Mouse (Mus musculus) myocyte (in vitro differentiated cells): ENCODE data around the gene Cic. TPM values are rescaled to one million over a fixed set of nuclear protein-coding genes. Genes with fewer than 3 reads are reported as not detected.

Experiments
- H3K27me3 ChIP-seq: one replicate; pipeline ENCODE4 v1.6.1; 2011; ENCODE audit not compliant: control insufficient read depth, insufficient read depth, insufficient read length
- H3K36me3 ChIP-seq: one replicate; pipeline ENCODE4 v1.6.1; 2011; ENCODE audit not compliant: control insufficient read depth, insufficient read depth
- H3K4me2 ChIP-seq: one replicate; pipeline ENCODE4 v1.6.1; 2011; ENCODE audit warnings: low read depth, control low read depth
- H3K4me3 ChIP-seq: one replicate; pipeline ENCODE4 v1.5.1; 2011; ENCODE audit warnings: mild to moderate bottlenecking, control low read depth, moderate library complexity
- H3K79me2 ChIP-seq: one replicate; pipeline ENCODE4 v1.6.1; 2011; ENCODE audit not compliant: control insufficient read depth, insufficient read depth
- H3ac ChIP-seq: one replicate; pipeline ENCODE4 v1.6.1; 2011; ENCODE audit not compliant: control insufficient read depth, insufficient read length
- CEBPB ChIP-seq: IDR thresholded peaks from 2 replicates; pipeline ENCODE4 v1.6.1; 2011; ENCODE audit warnings: mild to moderate bottlenecking, moderate library complexity; ENCODE audit not compliant: poor library complexity, insufficient read depth, severe bottlenecking
- E2F4 ChIP-seq: IDR thresholded peaks from one replicate; pipeline ENCODE4 v1.6.1; 2011; ENCODE audit warnings: mild to moderate bottlenecking, control low read depth, moderate library complexity; ENCODE audit not compliant: insufficient read depth
- MAX ChIP-seq: IDR thresholded peaks from one replicate; pipeline ENCODE4 v1.6.1; 2011; ENCODE audit warnings: low read depth, mild to moderate bottlenecking, control low read depth
- MYOD1 ChIP-seq, 3 experiments: IDR thresholded peaks; one replicate each; pipeline ENCODE4 v1.6.1; 2011; ENCODE audit warnings: control low read depth in 2 of 3, low read depth in 2 of 3, mild to moderate bottlenecking in 2 of 3, moderate library complexity in 1 of 3; ENCODE audit not compliant: insufficient read length in 2 of 3, control insufficient read depth in 1 of 3
- MYOG ChIP-seq, 3 experiments: IDR thresholded peaks; one replicate each; pipeline ENCODE4 v1.6.1; 2011; ENCODE audit warnings: control low read depth in 2 of 3, low read depth in 2 of 3, mild to moderate bottlenecking in 2 of 3; ENCODE audit not compliant: insufficient read length in 2 of 3, control insufficient read depth in 1 of 3, insufficient read depth in 1 of 3
- POLR2A ChIP-seq: IDR thresholded peaks from one replicate; pipeline ENCODE4 v1.6.1; 2011; ENCODE audit warnings: low read depth, mild to moderate bottlenecking, control low read depth, moderate library complexity; ENCODE audit not compliant: insufficient read length
- POLR2AphosphoS2 ChIP-seq: IDR thresholded peaks from one replicate; pipeline ENCODE4 v1.6.1; 2011; ENCODE audit warnings: low read depth, control low read depth; ENCODE audit not compliant: insufficient read length
- REST ChIP-seq: IDR thresholded peaks from one replicate; pipeline ENCODE4 v1.6.1; 2011; ENCODE audit warnings: mild to moderate bottlenecking, control low read depth, moderate library complexity; ENCODE audit not compliant: insufficient read depth, insufficient read length
- SRF ChIP-seq: IDR thresholded peaks from one replicate; pipeline ENCODE4 v1.6.1; 2011; ENCODE audit warnings: low read depth; ENCODE audit not compliant: control insufficient read depth, insufficient read length
- TCF12 ChIP-seq: IDR thresholded peaks from one replicate; pipeline ENCODE4 v1.6.1; 2011; ENCODE audit warnings: mild to moderate bottlenecking, control low read depth; ENCODE audit not compliant: poor library complexity, insufficient read depth, severe bottlenecking
- TCF3 ChIP-seq: IDR thresholded peaks from one replicate; pipeline ENCODE4 v1.6.1; 2011; ENCODE audit warnings: low read depth, control low read depth; ENCODE audit not compliant: insufficient read length
- USF1 ChIP-seq: IDR thresholded peaks from one replicate; pipeline ENCODE4 v1.6.1; 2011; ENCODE audit warnings: low read depth, mild to moderate bottlenecking, control low read depth, moderate library complexity
- polyA plus RNA-seq: library from polyadenylated mRNA; unstranded; fragments of >200 nt; fragmentation: generic; extraction: Trizol; gene quantifications from one replicate; pipeline ENCODE4 v1.2.1, GENCODE M21; 2012; ENCODE audit warnings: missing spikeins

Gene Cic
- polyA plus RNA-seq, 1 experiment: 65.8 TPM

DNA sequence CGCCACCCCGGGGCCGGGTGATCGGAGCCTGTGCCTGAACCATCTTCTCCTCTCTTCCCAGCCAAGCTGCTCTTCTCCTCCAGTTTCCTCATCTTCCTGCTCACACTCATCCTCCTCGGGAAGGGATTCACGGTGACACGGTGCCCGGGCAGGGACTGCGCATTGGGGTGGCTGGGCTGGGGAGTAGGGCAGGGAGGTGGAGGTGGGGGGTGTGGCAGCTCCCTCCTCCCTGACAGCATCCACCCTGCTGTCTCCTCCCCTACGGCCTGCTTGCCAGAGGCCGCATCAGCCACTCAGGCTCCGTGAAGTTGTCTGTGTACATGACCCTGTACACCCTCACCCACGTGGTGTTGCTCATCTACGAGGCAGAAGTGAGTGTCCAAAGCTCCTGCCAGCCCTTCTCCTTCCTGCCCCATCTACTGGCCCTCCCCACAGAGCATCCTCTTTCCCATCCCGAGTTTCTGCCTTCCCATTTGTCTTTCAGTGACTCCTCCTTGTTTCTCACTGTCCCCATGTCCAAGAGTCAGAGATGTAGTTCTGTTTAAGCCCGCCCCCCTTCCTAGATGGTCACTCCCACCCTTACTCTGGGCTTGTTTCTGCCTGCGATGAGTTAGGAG lies 41.3 kb downstream of the Cic start:
- Histone ChIP-seq H3K27me3 (peaks cover 70% of the 10 kb centered on the region), H3K4me2 (no peak overlapping the region), H3K36me3 (no peaks in the 10 kb centered on the region), H3K4me3 (no peak overlapping the region), H3ac (no peak overlapping the region), H3K79me2 (no peaks in the 10 kb centered on the region)
- TF ChIP-seq E2F4 (no peak), TCF12 (no peak), REST (no peak), SRF (no peak)

DNA sequence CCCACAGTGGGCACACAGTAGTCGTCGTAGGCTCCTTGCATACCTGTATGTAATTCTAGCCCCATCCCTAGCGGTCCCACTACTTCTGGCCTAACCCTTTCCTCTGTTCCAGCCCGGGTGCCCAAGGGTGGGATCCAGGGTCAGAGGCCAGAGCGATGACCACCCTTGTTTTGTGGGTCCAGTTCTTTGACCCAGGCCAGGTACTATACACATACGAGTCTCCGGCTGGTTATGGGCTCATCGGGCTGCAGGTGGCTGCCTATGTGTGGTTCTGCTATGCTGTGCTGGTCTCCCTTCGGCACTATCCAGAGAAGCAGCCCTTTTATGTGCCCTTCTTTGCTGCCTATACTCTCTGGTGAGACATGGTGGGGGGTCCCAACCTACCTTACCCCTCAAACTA lies 41.9 kb downstream of the Cic start:
- TF ChIP-seq SRF (no peak), MYOG (IDR thresholded peaks at IDR 0.05; ENCODE audit: control insufficient read depth in 1 of 3, insufficient read depth in 1 of 3, insufficient read length in 2 of 3, low read depth in 2 of 3) (no peak), REST (no peak), MYOD1 (IDR thresholded peaks at IDR 0.05; ENCODE audit: control insufficient read depth in 1 of 3, insufficient read length in 2 of 3, low read depth in 2 of 3) (no peak), POLR2A (no peak), TCF12 (no peak), E2F4 (no peak), CEBPB (no peak), USF1 (no peak), POLR2AphosphoS2 (no peak), MAX (no peak), TCF3 (no peak)
- Histone ChIP-seq H3K36me3 (no peaks in the 10 kb centered on the region), H3K79me2 (no peaks in the 10 kb centered on the region), H3K4me2 (no peak overlapping the region), H3K27me3 (peaks cover 72% of the 10 kb centered on the region), H3K4me3 (no peak overlapping the region), H3ac (no peak overlapping the region)

DNA sequence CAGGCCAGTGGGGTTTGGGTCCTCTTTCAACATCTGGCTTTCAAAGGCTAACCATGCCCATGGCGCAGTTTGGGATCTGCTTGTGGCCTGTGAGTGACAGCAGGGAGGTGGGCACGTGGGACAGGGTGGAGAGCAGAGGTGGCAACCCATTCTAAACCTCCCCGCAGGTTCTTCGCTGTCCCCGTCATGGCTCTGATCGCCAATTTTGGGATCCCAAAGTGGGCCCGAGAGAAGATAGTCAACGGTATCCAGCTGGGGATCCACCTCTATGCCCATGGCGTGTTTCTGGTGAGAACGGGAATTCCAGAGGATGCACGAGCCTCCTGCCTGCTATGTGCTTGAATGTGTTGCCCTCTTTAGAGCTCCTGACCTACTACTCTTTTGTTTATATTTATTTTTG lies 43.7 kb downstream of the Cic start:
- Histone ChIP-seq H3K4me3 (no peak overlapping the region), H3ac (no peak overlapping the region), H3K4me2 (no peak overlapping the region), H3K27me3 (peaks cover 76% of the 10 kb centered on the region), H3K36me3 (no peaks in the 10 kb centered on the region), H3K79me2 (no peaks in the 10 kb centered on the region)
- TF ChIP-seq REST (no peak), E2F4 (no peak), POLR2AphosphoS2 (no peak), MYOG (IDR thresholded peaks at IDR 0.05; ENCODE audit: control insufficient read depth in 1 of 3, insufficient read depth in 1 of 3, insufficient read length in 2 of 3, low read depth in 2 of 3) (no peak), TCF12 (no peak), CEBPB (no peak), USF1 (no peak), POLR2A (no peak), TCF3 (no peak), MYOD1 (IDR thresholded peaks at IDR 0.05; ENCODE audit: control insufficient read depth in 1 of 3, insufficient read length in 2 of 3, low read depth in 2 of 3) (no peak), SRF (no peak), MAX (no peak)

DNA sequence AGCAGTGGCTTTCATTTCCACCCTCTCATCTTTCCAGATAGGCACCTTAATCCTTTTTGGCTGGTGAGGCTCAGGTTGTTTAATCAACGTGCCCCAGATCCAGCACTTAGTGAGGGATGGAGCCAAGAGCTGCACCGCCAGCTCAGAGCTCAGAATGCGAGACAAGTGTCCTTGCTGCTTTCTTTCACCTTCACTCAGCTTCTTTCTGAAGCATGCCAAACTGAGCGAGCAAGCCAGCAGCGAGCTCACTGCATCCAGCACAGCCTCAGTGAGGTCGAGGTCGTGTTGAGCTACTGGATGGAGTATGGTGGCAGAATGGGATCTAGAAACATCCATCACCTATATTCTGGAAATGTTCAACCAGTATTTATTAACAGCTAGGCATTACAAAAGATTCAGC lies 45.8 kb downstream of the Cic start:
- H3ac ChIP-seq: no peak overlapping the region
- no peaks in the 10 kb centered on the region for H3K36me3 ChIP-seq
- H3K27me3 ChIP-seq: peaks cover 61% of the 10 kb centered on the region
- H3K4me2 ChIP-seq: no peak overlapping the region
- peaks cover 7% of the 10 kb centered on the region for H3K79me2 ChIP-seq
- TF ChIP-seq CEBPB: no peak
- no peak for TF ChIP-seq MAX
- TF ChIP-seq MYOG (IDR thresholded peaks at IDR 0.05; ENCODE audit: control insufficient read depth in 1 of 3, insufficient read depth in 1 of 3, insufficient read length in 2 of 3, low read depth in 2 of 3): no peak
- no peak for TF ChIP-seq POLR2A
- TF ChIP-seq POLR2AphosphoS2: no peak
- TF ChIP-seq TCF12: no peak
- no peak for TF ChIP-seq SRF
- TF ChIP-seq MYOD1 (IDR thresholded peaks at IDR 0.05; ENCODE audit: control insufficient read depth in 1 of 3, insufficient read length in 2 of 3, low read depth in 2 of 3): no peak
- TF ChIP-seq TCF3: no peak
- TF ChIP-seq REST: no peak
- TF ChIP-seq E2F4: no peak
- TF ChIP-seq USF1: no peak
- no peak overlapping the region for H3K4me3 ChIP-seq
